Comparison of ENCODE assay signal across 8 mouse cellular contexts in the genomic region with DNA sequence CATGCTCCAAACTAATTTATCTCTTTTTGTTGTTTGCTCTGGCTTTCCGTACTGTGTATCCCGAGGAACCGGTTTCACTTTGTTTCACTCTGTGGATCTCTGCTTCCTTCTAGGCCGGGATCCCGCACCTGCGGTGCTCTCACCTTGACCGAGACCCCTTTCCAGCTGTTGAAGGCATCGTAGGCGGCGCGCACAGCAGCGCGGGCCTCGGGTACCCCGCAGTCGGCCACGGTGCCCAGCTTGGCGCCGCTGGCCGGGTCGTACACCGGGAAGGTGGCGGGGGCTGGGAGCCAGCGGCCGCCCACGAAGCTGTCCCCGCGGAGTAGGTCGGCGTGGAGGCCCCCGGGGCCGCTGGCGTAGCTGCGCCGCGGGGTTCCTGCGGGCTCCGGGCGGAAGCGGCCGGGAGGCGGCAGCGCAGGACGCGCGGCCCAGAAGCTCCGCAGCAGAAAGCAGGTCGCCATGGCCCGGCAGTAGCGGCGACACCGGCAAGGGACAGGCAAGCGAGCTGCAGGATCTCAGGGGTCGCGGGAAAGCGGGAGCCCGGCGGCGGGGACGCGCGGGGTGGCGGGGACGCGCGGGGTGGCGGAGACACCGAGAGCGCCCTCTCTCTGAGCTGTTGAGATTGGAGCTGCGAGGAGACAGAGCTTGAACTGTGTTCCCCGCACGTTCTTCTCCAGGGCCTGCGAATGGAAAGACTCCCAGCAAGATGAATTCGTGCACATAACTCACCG. TPM values are rescaled to one million over a fixed set of nuclear protein-coding genes. Genes with fewer than 3 reads are reported as not detected.
A peak's percentile ranks its signal among the peaks of the same experiment; 100 is the strongest.
DNase-seq lines count a peak whose midpoint lies in the region; ATAC-seq lines count a peak whose summit lies in the region.

TSS of gene Aldh5a1 (minus strand) at position 554 of the 731 bp plus-strand sequence.

- peak within 1 kb of the TSS; percentile 90 for H3K9ac ChIP-seq in hindbrain, embryonic 13.5 days

- peak within 1 kb of the TSS; percentile 73 for H3K4me3 ChIP-seq in hindbrain, embryonic 13.5 days

- H3K36me3 ChIP-seq in hindbrain, embryonic 13.5 days = 0 out of 2 replicates have a peak, but pooled peaks cover 4% of the 10 kb centered on the region

- no peaks in the 10 kb centered on the region for H3K27me3 ChIP-seq in hindbrain, embryonic 13.5 days

- peaks cover 30% of the 10 kb centered on the region for H3K4me1 ChIP-seq in hindbrain, embryonic 13.5 days (replicated peaks)

- under 1% methylated on average over 72 of the region's 75 CpGs for WGBS in hindbrain, embryonic 13.5 days

- peak within 1 kb of the TSS; percentile 91 for H3K27ac ChIP-seq in hindbrain, embryonic 13.5 days

- H3K9me3 ChIP-seq in hindbrain, embryonic 13.5 days = no peaks in the 10 kb centered on the region

- DNase-seq in T-cell, adult 2 months (ENCODE audit: low spot score) = peak; percentile 51
- DNase-seq in cerebellum, postnatal 14 days = peak; percentile 89 to 91
- DNase-seq in frontal cortex, postnatal 36 days (ENCODE audit: low spot score in 2 of 2) = peak; percentile 78 to 81
- peak; percentile 81 to 82 for DNase-seq in layer of hippocampus, postnatal 36 days
- peak; percentile 69 for DNase-seq in lung, postnatal 25 days (ENCODE audit: low spot score)
- peak; percentile 61 for DNase-seq in retina, postnatal 7 days (ENCODE audit: low read depth, low spot score)
- peak; percentile 73 for DNase-seq in urinary bladder, postnatal 14 days (ENCODE audit: low spot score)

- ATAC-seq in hindbrain, embryonic 13.5 days (ENCODE audit: low FRiP score) = peak; percentile 87

- H3K4me2 ChIP-seq in hindbrain, embryonic 13.5 days = peak within 1 kb of the TSS; percentile 67

RNA-seq across cellular contexts. Expression of gene Aldh5a1, which starts in this region (rescaled TPM):
- 8.7 and 9.8 TPM in 2 replicates for polyA plus RNA-seq in hindbrain, embryonic 13.5 days (2015; fragmentation: Nextera tagmentation; extraction: Ambion mirVana)
- total RNA-seq in layer of hippocampus, postnatal 36 days (2021) = 10 to 100 TPM; 60.9 to 64.0 TPM

Comparison
In these comparisons a context has a peak if more than half of its experiments do, and no peak if none do; other contexts are left out.
1. Peak in every context shown above with its lines: DNase-seq, ATAC-seq, H3K4me3 ChIP-seq and H3K27ac ChIP-seq.